Mouse (Mus musculus): ENCODE data around the gene Sln. TPM values are rescaled to one million over a fixed set of nuclear protein-coding genes. Genes with fewer than 3 reads are reported as not detected.

Gene Sln
- 0.99 and 2.0 TPM in 2 replicates for polyA plus RNA-seq (2014; fragmentation: Nextera tagmentation; extraction: Ambion mirVana)

DNA sequence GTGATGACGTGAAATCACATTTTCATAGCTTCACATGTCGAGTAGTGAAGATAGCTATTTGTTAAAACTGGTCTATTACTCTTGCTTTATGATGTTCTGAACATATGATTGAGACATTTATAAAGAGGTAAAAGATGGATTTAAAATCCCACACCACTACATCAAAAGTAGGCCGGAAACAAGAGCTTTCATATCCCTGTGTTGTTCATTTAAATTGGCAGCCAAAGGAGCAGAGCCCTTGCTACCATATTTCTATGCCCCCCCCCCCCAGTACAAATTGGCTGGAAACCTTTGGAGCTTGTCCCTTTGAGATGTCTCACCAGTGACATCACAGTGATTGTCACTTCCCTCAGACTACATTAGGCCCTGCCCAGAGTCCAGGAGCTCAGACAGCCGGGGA, at the start of gene Sln:
Gene Sln (plus strand): TSS at position 301 of the 400 bp plus-strand sequence.
- ATAC-seq = no peak
- H3K9me3 ChIP-seq (replicated peaks; ENCODE audit: control insufficient read depth, low read length) = no peaks in the 10 kb centered on the region
- no peaks in the 10 kb centered on the region for H3K36me3 ChIP-seq (ENCODE audit: control insufficient read depth, insufficient read depth, low read length)
- no peak for DNase-seq (ENCODE audit: low spot score)
- no peak within 1 kb of the TSS for H3K9ac ChIP-seq (ENCODE audit: low read length)
- peak within 1 kb of the TSS; percentile 83 for H3K27ac ChIP-seq (ENCODE audit: low read depth, low read length)
- H3K4me2 ChIP-seq (ENCODE audit: low read length) = no peak within 1 kb of the TSS
- H3K27me3 ChIP-seq (replicated peaks; ENCODE audit: control insufficient read depth, insufficient read depth, low read length) = no peaks in the 10 kb centered on the region
- H3K4me3 ChIP-seq (ENCODE audit: low read depth, low read length) = no peak within 1 kb of the TSS
- no peaks in the 10 kb centered on the region for H3K4me1 ChIP-seq (ENCODE audit: control insufficient read depth, insufficient read depth, low read length)
- WGBS = 74% methylated on average over 4 of the region's 4 CpGs

DNA sequence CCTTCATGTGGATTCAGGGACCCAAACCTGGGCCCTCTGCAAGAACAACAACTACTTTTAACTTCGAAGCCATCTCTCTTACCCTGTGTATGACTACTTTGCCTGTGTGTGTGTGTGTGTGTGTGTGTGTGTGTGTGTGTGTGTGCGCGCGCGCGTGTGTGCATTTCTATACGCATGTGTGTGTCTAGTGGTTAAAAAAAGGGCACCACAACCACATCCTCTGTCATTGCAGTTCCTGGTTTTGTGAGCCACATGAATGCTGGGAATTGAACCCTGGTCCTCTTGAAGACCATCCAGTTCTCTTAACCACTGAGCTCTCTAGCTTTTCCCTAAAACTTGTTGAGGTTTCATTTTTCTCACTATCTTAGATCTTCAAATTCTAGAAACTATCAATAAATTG, 47.0 kb upstream of the Sln start:
- no peak overlapping the region for H3K4me2 ChIP-seq (ENCODE audit: low read length)
- ATAC-seq (no peak), DNase-seq (ENCODE audit: low spot score) (no peak)
- 98% methylated on average over 7 of the region's 7 CpGs for WGBS
- H3K27ac ChIP-seq (ENCODE audit: low read depth, low read length) = no peak overlapping the region
- no peaks in the 10 kb centered on the region for H3K27me3 ChIP-seq (replicated peaks; ENCODE audit: control insufficient read depth, insufficient read depth, low read length)
- no peaks in the 10 kb centered on the region for H3K36me3 ChIP-seq (ENCODE audit: control insufficient read depth, insufficient read depth, low read length)
- no peaks in the 10 kb centered on the region for H3K9me3 ChIP-seq (replicated peaks; ENCODE audit: control insufficient read depth, low read length)
- no peak overlapping the region for H3K9ac ChIP-seq (ENCODE audit: low read length)
- H3K4me3 ChIP-seq (ENCODE audit: low read depth, low read length) = no peak overlapping the region
- H3K4me1 ChIP-seq (ENCODE audit: control insufficient read depth, insufficient read depth, low read length) = no peaks in the 10 kb centered on the region

GRCm38 (mm10) chr9:53806496-53807086, 43.4 kb upstream of the Sln start:
- no peaks in the 10 kb centered on the region for H3K9me3 ChIP-seq (replicated peaks; ENCODE audit: control insufficient read depth, low read length)
- H3K36me3 ChIP-seq (ENCODE audit: control insufficient read depth, insufficient read depth, low read length) = no peaks in the 10 kb centered on the region
- no peak overlapping the region for H3K4me3 ChIP-seq (ENCODE audit: low read depth, low read length)
- ATAC-seq = no peak
- H3K27me3 ChIP-seq (replicated peaks; ENCODE audit: control insufficient read depth, insufficient read depth, low read length) = no peaks in the 10 kb centered on the region
- WGBS = 27% methylated on average over 7 of the region's 7 CpGs
- H3K27ac ChIP-seq (ENCODE audit: low read depth, low read length) = no peak overlapping the region
- DNase-seq (ENCODE audit: low spot score) = no peak
- H3K4me2 ChIP-seq (ENCODE audit: low read length) = no peak overlapping the region
- H3K9ac ChIP-seq (ENCODE audit: low read length) = no peak overlapping the region
- H3K4me1 ChIP-seq (ENCODE audit: control insufficient read depth, insufficient read depth, low read length) = no peaks in the 10 kb centered on the region

DNA sequence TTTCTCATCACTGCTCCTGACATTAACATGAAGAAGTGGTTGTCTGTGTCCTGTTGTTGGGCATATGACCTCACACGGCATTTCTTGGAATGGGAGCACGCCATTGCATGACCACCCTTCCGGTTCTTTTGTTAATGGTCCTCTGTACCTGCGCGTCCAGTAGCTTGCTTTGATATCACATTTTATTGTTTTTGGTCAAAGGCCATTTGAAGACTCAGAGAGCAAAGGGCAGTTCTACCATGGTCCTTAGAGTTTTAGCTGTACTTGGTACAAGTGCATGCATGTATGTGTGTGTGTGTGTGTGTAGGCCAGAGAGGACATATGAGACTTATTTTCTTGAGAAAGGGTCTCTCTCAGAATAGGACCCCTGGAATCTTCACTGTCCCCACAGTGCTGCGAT, 36.5 kb upstream of the Sln start:
- Histone ChIP-seq H3K36me3 (ENCODE audit: control insufficient read depth, insufficient read depth, low read length) (no peaks in the 10 kb centered on the region), H3K27ac (ENCODE audit: low read depth, low read length) (no peak overlapping the region), H3K9me3 (replicated peaks; ENCODE audit: control insufficient read depth, low read length) (no peaks in the 10 kb centered on the region), H3K4me2 (ENCODE audit: low read length) (no peak overlapping the region), H3K9ac (ENCODE audit: low read length) (no peak overlapping the region), H3K4me3 (ENCODE audit: low read depth, low read length) (no peak overlapping the region), H3K27me3 (replicated peaks; ENCODE audit: control insufficient read depth, insufficient read depth, low read length) (no peaks in the 10 kb centered on the region), H3K4me1 (ENCODE audit: control insufficient read depth, insufficient read depth, low read length) (no peaks in the 10 kb centered on the region)
- 95% methylated on average over 6 of the region's 6 CpGs for WGBS
- no peak for DNase-seq (ENCODE audit: low spot score)
- ATAC-seq = no peak

DNA sequence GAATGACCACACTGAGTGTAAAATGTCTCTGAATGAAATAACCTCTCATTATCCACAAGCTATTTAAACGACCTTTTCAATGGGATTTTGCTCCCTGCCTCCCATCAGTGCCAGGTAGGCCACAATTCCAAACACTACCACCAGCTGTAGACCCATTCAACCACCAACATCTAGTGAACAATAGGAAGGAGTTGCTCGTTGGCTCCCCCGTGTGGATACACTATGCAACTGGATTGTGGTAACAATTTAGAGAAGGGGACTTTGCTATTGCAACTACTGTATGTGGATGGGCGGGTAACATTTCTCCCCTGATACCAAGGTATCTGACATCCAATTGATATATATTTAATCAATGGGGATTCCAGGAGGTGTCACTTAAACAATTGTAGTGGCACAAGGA, 31.2 kb upstream of the Sln start:
- Histone ChIP-seq H3K36me3 (ENCODE audit: control insufficient read depth, insufficient read depth, low read length) (no peaks in the 10 kb centered on the region), H3K27ac (ENCODE audit: low read depth, low read length) (no peak overlapping the region), H3K4me2 (ENCODE audit: low read length) (no peak overlapping the region), H3K4me1 (ENCODE audit: control insufficient read depth, insufficient read depth, low read length) (no peaks in the 10 kb centered on the region), H3K4me3 (ENCODE audit: low read depth, low read length) (no peak overlapping the region), H3K9ac (ENCODE audit: low read length) (no peak overlapping the region), H3K9me3 (replicated peaks; ENCODE audit: control insufficient read depth, low read length) (no peaks in the 10 kb centered on the region), H3K27me3 (replicated peaks; ENCODE audit: control insufficient read depth, insufficient read depth, low read length) (no peaks in the 10 kb centered on the region)
- no peak for ATAC-seq
- DNase-seq (ENCODE audit: low spot score) = peak; percentile 57
- 41% methylated on average over 4 of the region's 4 CpGs for WGBS

DNA sequence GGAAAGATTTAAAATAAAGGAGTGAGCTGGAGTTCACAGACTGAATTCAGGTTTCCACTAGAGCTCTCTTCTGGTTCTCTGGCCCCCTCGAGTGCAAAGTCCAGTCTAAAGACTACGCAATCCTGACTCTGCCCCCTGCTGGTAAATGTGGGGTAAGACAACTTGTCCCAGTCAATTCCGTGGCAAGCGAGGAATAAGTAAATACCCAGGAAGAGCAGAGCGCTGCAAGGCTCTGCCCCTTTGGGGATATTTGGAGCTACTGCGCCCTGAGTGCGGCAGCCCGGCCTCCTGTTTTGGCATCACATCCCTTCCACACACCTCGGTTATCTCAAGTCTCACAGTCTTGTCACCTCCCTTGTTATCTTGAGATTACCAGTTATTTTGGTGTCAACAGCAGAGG, 24.6 kb upstream of the Sln start:
- WGBS = 5% methylated on average over 9 of the region's 9 CpGs
- ATAC-seq = no peak

GRCm38 (mm10) chr9:53829081-53829865, 20.7 kb upstream of the Sln start:
- peak; percentile 81 for ATAC-seq
- no peaks in the 10 kb centered on the region for H3K9me3 ChIP-seq (replicated peaks; ENCODE audit: control insufficient read depth, low read length)
- H3K36me3 ChIP-seq (ENCODE audit: control insufficient read depth, insufficient read depth, low read length) = no peaks in the 10 kb centered on the region
- H3K27me3 ChIP-seq (replicated peaks; ENCODE audit: control insufficient read depth, insufficient read depth, low read length) = no peaks in the 10 kb centered on the region
- H3K4me2 ChIP-seq (ENCODE audit: low read length) = peak overlapping the region; percentile 37
- peak overlapping the region; percentile 64 for H3K9ac ChIP-seq (ENCODE audit: low read length)
- peak overlapping the region; percentile 26 for H3K4me3 ChIP-seq (ENCODE audit: low read depth, low read length)
- 19% methylated on average over 14 of the region's 14 CpGs for WGBS
- peak; percentile 92 for DNase-seq (ENCODE audit: low spot score)
- peak overlapping the region; percentile 53; the same call in 1 of the 2 replicates for H3K27ac ChIP-seq (ENCODE audit: low read depth, low read length)
- no peaks in the 10 kb centered on the region for H3K4me1 ChIP-seq (ENCODE audit: control insufficient read depth, insufficient read depth, low read length)

More for the DNA sequence above, 24.6 kb upstream of the Sln start:
- peak; percentile 76 for DNase-seq (ENCODE audit: low spot score)
- no peaks in the 10 kb centered on the region for H3K4me1 ChIP-seq (ENCODE audit: control insufficient read depth, insufficient read depth, low read length)
- no peaks in the 10 kb centered on the region for H3K36me3 ChIP-seq (ENCODE audit: control insufficient read depth, insufficient read depth, low read length)
- no peaks in the 10 kb centered on the region for H3K27me3 ChIP-seq (replicated peaks; ENCODE audit: control insufficient read depth, insufficient read depth, low read length)
- no peaks in the 10 kb centered on the region for H3K9me3 ChIP-seq (replicated peaks; ENCODE audit: control insufficient read depth, low read length)
- no peak overlapping the region for H3K4me3 ChIP-seq (ENCODE audit: low read depth, low read length)
- no peak overlapping the region for H3K27ac ChIP-seq (ENCODE audit: low read depth, low read length)
- no peak overlapping the region for H3K4me2 ChIP-seq (ENCODE audit: low read length)
- H3K9ac ChIP-seq (ENCODE audit: low read length) = no peak overlapping the region

DNA sequence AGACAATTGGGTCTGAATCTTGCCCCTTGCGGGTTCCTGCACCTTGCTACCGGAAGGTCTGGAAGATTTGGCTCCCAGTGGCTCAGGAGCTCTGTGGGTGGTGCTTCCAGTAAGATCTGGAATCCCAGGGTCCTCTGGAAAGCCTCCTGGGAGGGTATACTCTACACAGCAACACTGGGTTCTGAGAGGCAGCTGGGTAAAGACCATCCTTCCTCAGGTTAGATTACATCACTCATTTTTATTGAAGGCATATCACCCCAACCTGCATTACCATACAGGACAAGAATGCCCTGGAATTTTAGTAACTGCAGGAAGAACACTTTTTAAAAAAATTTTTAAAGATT, 20.1 kb upstream of the Sln start:
- Histone ChIP-seq H3K27me3 (replicated peaks; ENCODE audit: control insufficient read depth, insufficient read depth, low read length) (no peaks in the 10 kb centered on the region), H3K4me1 (ENCODE audit: control insufficient read depth, insufficient read depth, low read length) (no peaks in the 10 kb centered on the region), H3K9ac (ENCODE audit: low read length) (peak overlapping the region; percentile 64), H3K4me2 (ENCODE audit: low read length) (peak overlapping the region; percentile 37), H3K4me3 (ENCODE audit: low read depth, low read length) (peak overlapping the region; percentile 26), H3K27ac (ENCODE audit: low read depth, low read length) (peak overlapping the region; percentile 53; the same call in 1 of the 2 replicates), H3K36me3 (ENCODE audit: control insufficient read depth, insufficient read depth, low read length) (no peaks in the 10 kb centered on the region), H3K9me3 (replicated peaks; ENCODE audit: control insufficient read depth, low read length) (no peaks in the 10 kb centered on the region)
- ATAC-seq (peak; percentile 75), DNase-seq (ENCODE audit: low spot score) (peak; percentile 34)
- 38% methylated on average over 2 of the region's 2 CpGs for WGBS

- H3K27me3 ChIP-seq (replicated peaks; ENCODE audit: control insufficient read depth, insufficient read depth, low read length) = no peaks in the 10 kb centered on the region
- no peak overlapping the region for H3K9ac ChIP-seq (ENCODE audit: low read length)
- no peak overlapping the region for H3K4me3 ChIP-seq (ENCODE audit: low read depth, low read length)
- H3K36me3 ChIP-seq (ENCODE audit: control insufficient read depth, insufficient read depth, low read length) = no peaks in the 10 kb centered on the region
- ATAC-seq (no peak), DNase-seq (ENCODE audit: low spot score) (no peak)
- no peak overlapping the region for H3K27ac ChIP-seq (ENCODE audit: low read depth, low read length)
- H3K4me2 ChIP-seq (ENCODE audit: low read length) = no peak overlapping the region
- 69% methylated on average over 3 of the region's 3 CpGs for WGBS
- no peaks in the 10 kb centered on the region for H3K4me1 ChIP-seq (ENCODE audit: control insufficient read depth, insufficient read depth, low read length)
- H3K9me3 ChIP-seq (replicated peaks; ENCODE audit: control insufficient read depth, low read length) = no peaks in the 10 kb centered on the region
Measured at GRCm38 (mm10) chr9:53835039-53835438, 14.9 kb upstream of the Sln start.
